Mouse (Mus musculus) CH12F3 (cell line): ENCODE results near the gene Pde4b.

Source experiments
- in situ Hi-C: fragments of 300-500 bp; cut with MboI; formaldehyde crosslinking; loops from 2 replicates; pipeline ENCODE4 v1.14.3; 2020; ENCODE audit warnings: low sequenced_read_pairs

Gene Pde4b

DNA sequence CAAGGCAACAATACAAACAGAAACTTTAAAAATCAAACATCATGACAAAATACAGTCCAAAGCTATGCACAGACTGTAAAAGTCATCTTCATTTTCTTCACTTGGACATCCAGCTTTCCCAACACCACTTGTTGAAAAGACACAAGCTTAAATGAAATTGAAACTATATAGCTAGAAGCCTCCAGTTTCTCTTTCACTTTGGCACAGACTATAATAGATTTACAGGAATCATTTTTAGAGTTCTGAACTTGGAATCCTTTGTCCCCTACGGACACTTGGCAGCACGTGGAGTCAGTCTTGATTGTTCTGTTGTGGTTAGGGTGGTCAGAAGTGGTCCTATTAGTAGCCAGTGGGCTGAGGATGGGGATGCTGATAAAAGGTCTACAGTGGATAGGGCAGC lies 191.6 kb downstream of the Pde4b start:
- in situ Hi-C loops = no loop called here

DNA sequence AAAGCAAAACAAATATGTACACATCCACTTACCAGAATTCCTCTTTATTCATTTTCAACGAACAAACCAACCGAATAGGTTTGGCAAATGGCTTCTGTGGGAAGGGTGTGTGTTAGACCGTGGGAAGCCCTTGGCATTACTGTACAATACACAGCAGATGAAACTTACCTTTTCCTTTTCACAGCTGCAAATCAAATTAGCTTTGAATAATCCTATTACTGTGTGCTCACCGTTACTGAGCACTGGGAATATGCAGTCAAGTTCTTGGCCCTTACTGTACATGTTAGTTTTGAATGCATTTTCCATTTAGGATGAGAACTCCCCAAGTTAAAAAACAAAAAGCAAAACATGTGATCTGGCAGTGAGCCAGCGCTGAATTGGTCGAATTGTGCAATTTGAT lies 199.8 kb downstream of the Pde4b start:
- in situ Hi-C loops = no loop called here

DNA sequence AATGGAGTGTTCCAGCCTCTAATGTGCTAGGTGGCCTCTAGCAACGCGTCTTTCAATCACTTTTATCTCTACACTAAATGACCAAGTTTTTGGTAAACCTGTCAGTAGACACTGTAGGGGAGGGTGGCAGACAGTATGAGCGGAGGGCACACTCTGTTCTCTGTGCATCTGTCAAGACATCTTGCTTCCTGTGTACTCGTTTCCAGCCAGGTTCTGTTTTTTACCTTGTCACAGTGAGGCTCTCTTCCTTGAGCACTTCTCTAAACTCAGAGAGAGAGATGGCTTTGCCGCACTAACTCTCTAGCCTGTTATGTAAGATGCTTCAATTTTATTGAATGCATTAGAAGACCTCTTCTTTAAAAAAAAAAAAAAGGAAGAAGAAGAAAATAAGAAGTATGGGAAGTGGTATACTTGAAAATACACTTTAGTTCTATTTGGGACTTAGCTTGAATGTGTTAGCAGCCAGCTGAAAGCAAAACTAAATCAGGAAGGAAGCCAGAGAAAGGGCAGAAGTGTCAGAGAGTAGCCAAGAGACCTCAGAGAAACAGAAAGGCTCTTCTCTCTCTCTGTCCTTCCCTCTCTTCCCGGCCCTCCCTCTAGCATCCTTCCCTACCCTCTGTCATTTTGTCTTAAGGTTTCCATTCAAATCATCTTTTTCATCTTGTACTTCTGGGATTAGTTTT lies 202.8 kb downstream of the Pde4b start:
- in situ Hi-C loops = no loop called here

DNA sequence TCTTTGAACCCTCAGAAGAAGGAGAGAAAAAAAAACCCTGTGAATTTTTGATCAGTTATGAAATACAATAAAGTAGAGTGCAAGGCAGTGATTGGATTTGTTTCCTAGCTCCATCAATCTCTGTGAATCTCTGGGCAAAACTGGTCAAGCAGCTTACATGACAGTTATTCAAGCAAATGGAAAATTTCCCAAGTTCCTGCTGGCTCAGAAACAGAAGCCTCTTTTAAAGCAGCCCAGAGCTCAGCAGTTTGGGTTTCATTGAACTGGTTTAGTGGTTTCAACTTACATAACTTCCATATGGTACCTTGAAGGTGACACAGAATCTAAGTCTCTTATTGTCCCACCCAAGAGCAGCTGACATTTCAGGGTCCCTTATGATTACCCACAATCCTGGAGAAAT lies 210.2 kb downstream of the Pde4b start:
- in situ Hi-C loops = no loop called here

DNA sequence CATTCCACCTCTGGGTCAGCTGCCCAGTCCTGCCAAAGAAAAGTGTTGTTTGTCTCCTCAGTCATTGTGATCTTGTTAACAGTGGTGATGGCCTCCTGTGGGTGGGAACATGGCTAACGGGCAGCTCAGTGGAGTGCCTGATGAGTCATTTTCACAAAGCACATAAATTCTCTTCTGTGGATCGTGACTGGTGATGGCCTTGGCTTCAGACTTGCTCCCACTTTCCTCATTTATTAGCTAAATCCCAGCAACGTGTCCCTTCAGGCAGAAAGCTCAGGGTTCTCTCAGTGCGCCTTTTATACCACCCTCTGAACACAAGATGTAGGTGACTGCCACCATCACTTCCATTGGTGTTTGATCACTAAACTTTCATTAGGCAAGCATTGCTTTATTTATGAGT lies 215.2 kb downstream of the Pde4b start:
- in situ Hi-C loops = no loop called here

DNA sequence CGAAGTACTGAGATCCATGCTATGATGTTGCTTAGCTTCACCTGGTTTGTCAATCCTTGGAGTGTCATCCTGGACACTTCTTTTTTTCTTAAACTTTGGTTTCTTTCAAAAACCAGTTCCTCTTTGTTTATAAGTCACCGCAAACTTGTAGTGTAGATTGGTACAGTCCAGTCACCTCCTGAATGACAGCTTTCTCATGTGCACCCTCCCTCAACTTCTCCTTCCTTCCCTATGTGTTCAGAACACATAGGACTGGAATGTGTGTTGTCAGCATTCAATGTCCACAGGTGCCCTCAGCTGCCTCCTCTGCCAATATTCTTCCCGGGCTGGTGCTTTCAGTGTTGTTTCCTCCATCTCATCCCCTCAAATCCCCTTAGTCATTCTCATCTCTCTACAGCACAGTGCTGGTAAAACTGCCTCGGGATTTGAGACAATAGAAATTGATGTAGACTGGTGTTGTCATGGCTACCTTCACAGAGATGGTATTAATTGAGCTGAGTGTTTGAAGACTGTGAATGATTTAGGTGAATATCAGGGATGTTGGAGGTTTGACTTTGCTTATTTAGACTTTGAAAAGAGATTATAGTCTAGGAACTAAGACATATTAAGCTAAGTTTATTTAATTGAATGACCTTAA lies 220.4 kb downstream of the Pde4b start:
- in situ Hi-C loops = no loop called here

DNA sequence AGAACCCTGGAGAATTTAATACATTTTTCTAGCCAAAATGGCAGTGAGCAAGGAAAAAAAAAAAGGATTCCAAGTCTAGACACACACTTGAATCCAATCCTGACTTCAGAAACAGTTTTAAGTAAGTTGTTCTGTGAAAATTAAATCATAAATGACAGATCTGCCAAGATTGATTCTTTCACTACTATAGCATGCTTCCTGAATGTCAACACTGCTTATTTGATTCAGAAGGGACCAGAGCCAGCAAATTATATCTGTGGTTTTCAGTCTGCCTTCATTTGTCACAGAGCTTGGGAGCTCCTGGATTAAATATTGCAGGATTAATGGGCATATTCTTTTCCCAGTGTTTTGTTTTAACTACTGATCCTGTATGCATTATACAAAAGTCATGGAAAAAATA lies 223.3 kb downstream of the Pde4b start:
- in situ Hi-C loops = no loop called here

DNA sequence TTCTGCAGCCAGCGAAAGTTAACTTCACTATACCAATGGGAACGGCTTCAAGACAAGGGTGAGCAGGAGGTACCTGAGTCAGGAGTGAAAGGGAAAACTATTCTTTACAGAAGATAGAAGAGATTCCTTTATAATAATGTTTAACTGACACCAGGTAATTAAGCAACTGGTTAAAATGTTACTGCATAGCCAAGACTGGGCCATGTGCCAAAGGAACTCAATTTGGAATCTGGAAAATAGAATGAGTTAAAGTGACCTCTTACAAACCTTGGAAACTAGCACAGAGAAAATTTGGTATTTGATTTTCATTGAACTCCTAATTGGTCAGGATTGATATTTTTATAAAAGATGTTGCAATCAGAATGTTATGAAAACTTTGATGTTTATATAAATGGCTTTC lies 228.7 kb downstream of the Pde4b start:
- in situ Hi-C loops = no loop called here

DNA sequence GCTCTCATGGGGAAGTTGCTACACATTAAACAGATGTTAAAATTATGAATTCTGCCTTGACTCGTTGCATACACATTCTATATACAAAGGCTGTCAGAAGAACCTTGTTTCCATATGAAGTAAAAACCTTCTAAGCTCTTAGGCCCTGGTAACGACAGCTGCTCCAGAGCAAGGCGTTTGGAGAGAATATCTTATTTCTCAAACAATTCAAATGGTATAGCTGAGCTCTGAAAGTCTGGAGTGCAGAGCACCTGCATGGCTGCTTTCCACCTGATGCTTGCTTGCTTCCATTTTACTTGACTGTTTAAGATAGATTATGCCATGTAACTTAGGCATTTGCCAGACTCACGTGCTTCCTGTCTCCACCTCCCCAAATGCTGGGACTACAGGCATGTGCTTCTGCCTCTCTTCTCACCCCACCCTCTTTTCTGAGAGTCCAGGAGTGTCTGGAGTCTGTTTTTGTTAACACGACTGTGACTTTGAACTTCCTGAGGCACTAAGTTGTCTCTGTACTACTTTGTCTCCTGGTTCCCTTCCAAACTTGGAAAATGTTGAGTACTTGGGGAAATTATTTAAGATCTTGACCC lies 229.4 kb downstream of the Pde4b start:
- in situ Hi-C loops = no loop called here

DNA sequence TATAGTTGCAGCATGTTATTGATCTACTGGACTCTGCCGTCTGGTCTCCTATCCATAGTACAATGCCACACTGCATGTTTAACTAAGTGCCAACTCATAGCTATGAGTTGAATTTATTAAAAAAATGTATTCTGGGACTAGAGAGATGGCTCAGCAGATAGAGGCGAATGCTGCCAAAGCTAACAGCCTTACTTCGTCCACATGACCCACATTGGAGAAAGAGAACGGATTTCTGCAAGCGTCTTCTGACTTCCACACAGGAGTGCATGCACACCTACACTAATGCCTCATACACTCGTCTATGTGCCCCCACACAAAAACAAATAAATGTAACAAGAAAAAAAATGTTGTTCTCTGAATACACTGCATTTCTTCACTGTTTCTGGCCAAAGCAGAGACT lies 231.3 kb downstream of the Pde4b start:
- in situ Hi-C loops = no loop called here

DNA sequence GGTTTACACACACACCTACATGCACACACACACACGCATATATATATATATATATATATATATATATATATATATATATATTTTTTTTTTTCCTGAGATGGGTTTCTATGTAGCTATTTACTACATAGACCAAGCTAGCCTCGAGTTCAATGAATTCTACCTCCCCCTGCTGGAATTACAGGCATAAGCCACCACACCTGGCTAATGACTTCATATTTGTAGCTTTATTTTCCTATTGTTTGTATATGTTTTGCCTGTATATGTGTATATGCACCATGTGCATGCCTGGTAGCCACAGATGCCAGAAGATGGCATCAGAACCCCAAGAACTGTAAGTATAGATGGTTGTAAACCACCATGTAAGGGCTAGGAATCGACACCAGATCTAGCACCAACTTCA lies 234.0 kb downstream of the Pde4b start:
- in situ Hi-C loops = no loop called here

DNA sequence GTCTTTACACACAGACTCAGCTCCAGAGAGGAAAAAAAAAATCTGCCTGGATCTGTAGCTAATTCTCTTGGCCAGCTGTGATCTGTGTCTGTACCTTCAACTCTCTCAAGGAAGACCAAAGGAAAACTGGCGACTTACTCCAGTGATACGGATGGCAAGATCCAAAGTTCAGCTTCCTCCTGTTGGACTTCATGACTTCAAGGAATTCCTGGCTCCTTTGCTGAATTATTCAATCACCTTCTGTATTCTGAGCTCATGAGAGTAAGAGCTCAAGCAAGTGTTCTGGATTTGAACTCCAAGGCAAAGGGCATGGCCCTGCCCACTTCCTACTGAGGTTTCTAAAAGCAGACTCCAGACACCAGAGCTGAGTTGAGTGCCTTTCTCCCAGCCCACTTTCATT lies 245.0 kb downstream of the Pde4b start:
- in situ Hi-C loops = no loop called here

DNA sequence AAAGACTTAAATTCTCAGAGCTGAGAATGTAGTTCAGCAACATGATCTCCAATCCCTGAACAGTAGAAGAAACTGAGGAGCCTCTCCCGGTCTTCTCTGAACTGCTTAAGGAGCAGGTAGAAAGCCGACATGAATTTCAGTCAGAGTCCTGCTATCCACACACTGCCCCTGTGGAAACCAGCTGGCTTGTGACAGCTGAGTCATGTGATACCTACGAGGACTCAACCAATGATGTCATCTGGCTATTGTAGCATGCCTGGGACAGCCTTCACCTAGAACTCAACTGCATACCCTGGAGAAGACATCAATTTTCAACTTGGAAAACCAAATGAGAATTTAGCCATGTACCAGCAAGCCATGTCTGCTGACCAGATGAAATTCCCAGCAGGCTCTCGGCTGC lies 245.5 kb downstream of the Pde4b start:
- in situ Hi-C loops = no loop called here

DNA sequence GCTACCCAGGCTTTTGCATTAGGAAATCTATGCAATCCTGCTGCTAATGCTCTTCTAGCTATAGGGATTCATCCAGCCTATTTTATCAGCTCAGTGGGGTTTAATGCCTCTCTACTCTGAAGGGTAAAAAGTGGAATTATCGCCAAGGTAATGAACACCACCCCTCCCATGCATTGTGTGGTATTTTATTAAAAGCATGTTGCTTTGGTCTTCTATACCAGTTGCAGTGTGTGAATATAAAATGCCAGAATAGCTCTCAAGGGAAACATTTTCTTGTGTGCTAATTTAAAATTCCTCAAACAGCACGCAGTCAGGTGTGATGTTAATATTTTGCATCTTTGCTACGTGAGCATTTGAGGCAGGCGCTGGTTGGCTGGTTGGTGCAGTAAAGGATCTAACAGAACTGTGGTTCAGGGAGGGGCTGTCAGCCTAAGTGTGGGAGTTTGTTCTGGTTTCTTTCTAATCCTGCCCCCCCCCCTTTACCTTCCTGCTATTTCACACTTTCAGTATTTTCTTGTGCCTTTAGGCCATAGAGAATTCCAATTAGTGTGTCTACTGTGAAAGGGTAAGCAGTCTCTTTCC lies 259.7 kb downstream of the Pde4b start:
- in situ Hi-C loops = no loop called here

DNA sequence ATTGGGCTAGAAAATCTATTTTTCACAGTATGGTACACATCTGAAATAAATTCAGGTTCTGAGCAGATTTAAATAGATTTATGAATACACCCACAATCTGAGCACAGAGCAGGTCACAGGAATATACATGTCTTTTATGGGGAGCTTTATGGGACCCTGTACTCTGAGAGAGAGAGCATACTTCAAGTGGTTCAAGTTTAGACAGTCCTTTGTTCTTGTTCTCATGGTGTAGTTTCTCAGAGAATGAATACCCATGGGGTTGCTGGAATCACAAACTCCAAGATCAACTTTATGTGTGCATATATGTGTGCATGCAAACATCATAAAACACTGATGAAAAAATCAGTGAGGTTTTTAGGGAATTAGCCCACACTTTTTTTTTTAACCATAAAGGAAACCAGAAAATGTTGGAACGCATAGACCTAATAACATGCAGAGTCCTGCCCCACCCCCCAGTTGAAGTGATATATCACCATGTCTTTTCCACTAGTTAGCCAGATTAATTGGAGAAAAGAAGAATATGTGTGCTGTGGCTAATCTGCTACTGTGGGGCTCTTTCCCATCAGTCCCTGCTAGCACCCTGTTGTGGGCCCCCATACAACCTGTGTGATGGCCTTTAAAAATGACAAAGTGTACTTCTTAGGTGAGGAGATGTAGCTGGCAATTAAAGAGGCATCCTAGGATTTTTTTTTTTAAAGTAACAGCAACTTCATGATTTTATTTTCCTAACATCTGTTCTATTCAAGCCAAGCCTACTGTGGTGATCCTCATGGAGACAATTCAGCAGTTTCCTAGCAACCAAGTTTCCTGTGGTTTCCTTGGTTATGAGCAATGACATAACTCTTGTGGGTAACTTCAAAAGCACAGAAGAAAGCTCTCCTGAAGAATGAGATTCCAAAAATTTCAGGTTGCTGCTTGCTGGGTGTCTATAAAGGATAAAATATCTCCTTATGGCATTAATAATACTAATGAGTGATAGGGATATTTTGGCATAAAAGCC lies 264.4 kb downstream of the Pde4b start:
- in situ Hi-C loops = no loop called here

DNA sequence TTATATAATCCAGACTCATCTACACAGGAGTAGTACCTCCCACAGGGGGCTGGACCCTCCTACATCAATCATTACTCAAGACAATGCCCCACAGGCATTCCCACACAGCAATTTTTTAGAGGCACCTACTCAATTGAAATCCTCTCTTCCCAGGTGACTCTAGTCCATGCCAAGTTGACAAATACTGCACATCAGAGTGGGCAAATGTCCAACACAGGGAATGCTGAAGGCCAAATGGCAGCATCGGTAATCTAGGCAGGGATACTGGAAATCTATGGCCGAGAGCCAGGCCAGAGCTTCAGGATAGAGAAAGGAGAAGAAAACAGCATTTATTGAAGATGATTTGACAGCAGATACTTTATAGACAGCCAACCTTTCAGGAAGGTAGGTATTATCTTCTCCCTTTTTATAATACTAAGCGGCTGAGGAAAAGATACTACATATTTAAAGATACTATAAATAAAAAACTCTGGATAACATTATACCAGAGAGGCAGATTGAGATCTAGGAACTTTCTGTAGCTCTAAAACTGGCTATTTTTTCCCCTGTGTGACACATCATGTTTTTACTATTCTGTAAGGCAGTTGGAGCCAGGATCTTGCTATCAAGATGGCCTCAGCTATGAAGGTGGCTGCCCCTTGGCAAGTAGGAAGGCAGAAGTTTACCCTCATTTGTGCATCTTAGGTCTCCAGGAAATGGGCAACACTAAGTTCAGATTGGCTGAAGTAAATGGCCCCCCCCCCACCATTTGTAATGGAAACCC lies 266.5 kb downstream of the Pde4b start:
- in situ Hi-C loops = no loop called here

DNA sequence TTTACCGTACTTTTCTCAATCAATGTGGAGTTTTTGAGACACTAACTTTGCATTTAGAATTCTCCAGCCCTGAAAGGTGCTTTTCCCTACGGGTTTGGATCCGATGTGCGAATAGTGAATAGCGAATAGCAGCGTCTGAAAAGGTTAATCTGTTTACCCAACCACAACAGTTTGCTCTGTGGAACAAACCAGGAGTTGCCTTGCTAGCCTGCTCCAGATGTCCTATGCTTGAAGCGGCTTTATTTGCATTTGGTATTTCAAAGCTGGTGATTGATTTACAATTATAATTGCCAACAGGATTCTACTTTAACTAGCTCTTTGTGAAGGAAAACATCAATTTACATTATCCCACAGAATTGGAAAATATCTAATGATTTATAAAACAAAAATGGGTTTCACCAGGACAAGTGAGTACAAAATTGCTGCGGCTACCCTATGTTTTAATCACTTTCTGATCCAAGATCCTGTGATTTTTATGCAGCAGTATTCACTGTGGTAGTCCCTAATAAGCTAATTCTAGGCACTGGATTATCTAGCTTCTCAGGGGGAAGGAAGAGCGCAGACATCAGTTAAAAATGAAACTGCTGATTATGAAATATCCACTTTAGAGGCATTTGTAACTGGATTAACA lies 280.9 kb downstream of the Pde4b start:
- in situ Hi-C loops = no loop called here

DNA sequence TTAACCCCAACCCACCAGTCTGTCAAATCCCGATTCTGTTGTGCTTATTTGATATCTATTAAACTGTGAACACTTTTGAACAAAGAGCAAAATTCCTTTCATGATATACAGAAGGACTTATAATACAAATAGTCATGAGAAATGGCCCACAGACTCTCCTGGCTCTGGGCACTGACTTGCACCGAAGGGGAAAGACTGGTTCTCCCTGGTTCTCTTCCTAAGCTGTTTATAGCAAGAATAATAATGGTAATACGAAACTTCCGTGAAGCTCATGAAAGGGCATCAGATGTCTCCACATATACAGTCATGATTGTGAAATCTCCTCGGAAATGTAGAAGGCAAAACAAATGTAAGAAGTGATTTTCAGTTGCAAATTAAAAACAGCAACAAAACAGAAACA lies 287.3 kb downstream of the Pde4b start:
- in situ Hi-C loops = no loop called here

DNA sequence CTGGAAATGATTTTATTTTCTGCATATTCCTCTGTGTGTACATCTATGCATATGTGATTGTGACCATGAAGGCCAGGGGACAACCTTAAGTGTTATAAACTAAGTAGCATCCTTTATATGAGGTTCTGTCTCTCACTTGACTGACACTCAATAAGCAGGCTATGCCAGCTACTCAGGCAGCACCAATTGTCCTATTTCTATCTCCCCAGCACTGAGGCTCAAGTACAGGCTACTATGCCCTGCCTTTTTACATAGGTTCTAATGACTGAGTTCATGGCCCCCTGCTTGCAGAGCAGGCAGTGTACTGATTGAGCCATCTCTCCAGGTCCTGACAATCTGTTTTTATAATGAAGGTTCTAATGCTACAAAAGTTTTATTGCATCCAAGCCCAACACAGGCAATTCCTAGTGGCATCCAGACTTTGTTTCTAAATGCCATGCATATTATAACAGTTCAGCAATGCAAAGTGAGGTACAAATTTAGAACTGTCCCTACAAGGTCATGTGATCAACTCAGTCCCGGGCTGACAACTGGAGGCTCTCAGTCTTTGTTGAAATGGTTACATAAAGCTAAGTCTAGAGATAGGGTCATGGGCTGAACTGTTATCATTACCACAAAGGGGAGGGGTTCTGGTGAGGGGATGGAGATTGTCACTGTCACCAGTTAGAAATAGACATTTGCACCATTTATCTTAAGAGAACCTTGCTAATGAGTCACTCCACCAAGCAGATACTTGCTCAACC lies 295.6 kb downstream of the Pde4b start:
- in situ Hi-C loops = no loop called here
